Mouse (Mus musculus) testis, postnatal 14 days (tissue): Measurements from ENCODE around the gene Prx.

Experiments used
- DNase-seq: peaks from one replicate; pipeline ENCODE4 v3.0.0; 2021; ENCODE audit warnings: low spot score

The Prx gene

DNA sequence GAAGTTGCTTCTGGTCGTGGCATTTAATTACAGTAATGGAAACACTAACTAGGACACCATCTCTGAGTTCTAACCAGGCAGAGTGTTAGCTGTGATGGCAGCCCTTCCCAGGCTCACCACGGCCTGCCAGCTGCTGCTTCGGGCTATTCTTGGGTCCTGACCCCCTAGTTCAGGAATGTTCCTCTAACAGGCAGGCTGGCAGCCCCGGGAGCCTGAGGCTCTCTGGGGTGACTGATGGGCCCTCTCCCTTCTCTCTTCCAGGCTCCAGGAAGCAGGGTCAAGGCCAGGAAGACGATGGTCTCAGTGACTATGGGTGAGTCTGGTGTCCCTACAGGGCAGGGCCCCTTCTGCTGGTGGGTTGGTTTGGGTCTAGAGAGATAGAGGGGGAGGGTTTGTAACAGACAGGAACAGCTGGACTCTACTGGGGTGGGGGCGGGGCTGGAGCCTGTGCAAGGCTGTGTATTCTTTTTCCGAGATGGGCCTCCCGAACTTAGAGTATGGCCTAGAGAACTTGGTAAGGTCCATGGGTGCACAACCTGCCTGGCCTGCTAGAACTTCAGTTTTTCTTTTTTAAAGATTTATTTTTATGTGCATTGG lies 61.3 kb downstream of the Prx start:
- no peak for DNase-seq

DNA sequence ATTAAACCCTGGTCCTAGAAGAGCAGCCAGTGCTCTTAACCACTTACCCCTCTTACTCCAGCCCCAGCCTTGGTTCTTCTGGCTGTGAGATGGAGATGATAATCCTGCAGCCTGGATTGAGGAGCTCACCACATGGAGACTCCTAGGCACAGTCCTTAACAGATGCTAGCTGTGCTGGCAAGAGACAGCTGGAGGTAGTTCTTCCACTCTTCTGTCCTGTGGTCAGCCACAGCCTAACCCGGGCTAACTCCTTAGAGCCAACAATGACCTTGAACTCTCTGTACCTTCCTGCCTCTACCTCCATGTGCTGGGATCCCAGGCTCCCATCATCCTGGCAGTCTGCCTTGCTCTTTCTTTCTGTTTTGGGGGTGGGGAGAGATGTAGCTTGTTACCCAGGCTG lies 61.9 kb downstream of the Prx start:
- DNase-seq, result no peak
